Mouse (Mus musculus): ENCODE measurements around the gene Maml1. TPM values are rescaled to one million over a fixed set of nuclear protein-coding genes. Genes with fewer than 3 reads are reported as not detected.

Gene Maml1
- total RNA-seq, 2 experiments from 2014 or later, result 9.9 to 10.6 TPM

DNA sequence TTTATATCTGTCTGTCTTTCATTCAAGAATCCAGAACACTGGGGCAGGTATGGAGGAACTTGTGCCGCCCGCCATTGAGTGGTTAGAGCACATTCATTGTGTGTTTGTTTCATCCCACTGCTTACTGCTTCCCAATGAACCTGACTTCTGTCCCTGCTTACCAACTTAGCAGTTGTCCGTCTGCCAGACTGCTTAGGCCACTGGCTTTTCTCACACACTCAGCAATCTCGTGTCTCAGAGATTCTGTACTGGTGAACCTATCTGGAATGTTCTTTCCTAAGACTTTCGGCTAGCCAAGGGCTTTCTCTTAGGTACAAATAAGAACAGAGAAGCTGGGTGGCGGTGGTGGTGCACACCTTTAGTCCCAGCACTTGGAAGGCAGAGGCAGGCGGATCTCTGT lies 6.4 kb downstream of the Maml1 start:
- intact Hi-C loops (cut with DNase I), result no loop called here
- no peak for DNase-seq (ENCODE audit: low spot score in 2 of 2)

DNA sequence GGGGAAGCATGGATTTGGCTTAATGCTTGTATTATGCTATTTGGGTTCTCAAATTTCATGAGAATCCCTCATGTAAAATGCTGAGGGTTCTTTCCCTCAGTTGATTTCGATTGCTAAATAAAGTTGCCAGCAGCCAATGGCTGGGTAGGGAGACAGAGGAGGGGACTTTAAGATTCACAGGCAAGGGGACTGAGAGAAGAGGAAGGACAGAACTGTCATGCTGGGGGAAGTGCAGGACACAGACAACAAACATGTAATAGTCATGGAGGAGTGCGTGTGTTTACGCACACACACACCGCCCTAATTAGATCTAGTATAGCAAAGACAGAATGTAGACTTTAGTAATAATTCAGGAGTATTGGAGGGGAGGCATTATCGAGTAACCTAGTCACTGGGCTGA lies 6.8 kb downstream of the Maml1 start:
- no peak for DNase-seq (ENCODE audit: low spot score in 2 of 2)
- intact Hi-C loops (cut with DNase I), result no loop called here

DNA sequence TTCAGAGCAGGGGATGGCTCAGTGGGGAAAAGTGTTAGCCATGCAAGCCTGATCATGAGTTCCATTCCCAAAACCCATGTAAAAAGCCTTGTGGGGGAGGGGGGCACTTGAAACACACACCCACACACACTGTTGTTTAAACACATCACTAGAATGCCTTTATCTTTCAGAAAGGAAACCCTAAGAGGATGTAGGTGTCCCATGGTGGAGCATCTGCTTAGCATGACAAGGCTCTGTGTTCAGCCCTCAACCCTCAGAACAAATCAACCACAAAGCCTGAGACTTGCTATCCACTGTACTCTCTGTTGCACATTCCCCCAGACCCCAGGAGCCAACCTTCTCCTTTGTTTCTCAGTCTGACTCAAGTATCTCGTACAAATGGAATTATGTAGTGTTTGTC lies 12.1 kb downstream of the Maml1 start:
- DNase-seq (ENCODE audit: low spot score in 2 of 2), result no peak
- intact Hi-C loops (cut with DNase I), result no loop called here

DNA sequence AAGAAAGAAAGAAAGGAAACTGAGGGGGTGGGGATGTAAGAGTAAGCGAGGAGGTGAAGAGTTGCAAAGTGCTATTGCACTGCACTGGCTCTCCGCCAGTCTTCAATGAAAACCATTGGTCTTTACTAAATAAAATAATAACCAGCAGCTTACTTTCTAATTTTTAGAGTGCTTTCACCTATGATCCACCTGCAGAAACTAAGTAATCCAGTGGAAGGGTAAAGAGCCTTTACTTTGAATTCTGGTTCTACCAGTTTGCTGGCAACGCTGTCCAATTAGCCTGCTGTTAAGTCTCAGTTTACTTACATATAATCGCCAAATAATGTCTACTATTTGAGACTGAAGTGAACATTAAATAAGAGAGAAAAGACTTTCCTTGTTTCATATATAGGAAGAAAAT lies 13.1 kb downstream of the Maml1 start:
- no peak for DNase-seq (ENCODE audit: low spot score in 2 of 2)
- intact Hi-C loops (cut with DNase I), result no loop called here

DNA sequence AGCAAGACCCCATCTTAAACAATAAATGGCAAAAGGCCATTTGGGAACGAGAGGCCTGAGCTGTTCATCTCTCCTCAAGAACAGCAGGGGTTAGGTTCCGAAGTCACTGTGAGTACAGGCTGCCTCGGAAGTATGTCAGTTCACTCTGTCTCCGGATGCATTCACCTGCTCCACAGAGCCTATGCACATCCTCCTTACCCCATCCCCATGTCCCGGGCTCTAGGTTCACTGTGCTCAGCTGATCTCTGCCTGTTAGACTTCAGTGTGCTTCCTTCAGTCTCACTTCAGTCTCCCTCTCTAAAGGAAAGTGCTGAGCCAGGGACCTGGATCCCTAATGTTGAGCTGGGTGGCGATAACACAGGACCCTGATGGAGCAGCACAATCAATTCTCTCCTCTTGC lies 14.4 kb downstream of the Maml1 start:
- intact Hi-C loops (cut with DNase I), result no loop called here
- no peak for DNase-seq (ENCODE audit: low spot score in 2 of 2)

DNA sequence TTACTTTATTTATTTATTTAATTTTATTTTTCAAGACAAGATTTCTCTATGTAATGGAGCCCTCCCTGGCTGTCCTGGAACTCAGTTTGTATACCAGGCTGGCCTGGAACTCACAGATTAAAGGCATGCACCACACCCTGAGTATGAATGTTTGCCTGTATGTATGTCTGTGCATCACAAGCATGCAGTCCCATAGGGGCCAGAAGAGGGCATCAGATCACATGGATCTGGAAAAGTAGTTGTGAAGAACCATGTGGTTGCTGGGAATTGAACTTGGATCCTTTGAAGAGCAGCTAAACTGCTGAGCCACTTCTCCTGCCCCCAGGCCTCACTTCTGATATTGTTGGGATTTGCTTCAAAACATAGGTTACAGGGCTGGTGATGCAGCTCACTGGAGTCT lies 15.1 kb downstream of the Maml1 start:
- intact Hi-C loops (cut with DNase I), result no loop called here
- no peak for DNase-seq (ENCODE audit: low spot score in 2 of 2)

DNA sequence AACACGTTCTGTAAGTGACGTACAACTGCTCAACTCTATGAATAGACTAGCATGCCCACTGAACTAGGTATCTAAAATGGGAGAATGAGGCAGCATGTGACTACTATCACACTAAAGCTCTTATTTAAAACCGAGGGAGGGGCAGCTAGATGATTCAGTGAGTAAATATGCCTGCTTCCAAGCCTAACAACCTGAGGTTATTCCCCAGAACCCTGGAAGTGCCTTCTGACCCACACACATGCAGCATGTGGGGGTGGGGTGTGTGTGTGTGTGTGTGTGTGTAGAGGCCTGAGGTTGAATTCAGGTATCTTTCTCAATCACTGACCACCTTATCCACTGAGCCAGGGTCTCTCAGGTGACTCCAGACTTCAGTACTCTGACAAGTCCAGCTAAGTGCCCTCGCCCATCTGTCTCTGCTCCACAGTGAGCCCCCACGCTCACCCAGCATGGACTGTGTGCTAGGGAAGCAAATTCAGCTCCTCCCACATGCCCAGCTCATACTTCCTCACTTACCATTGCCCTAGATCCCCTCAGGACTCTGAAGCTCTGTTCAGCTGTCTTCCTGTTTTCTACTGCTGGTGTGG lies 16.5 kb downstream of the Maml1 start:
- intact Hi-C loops (cut with DNase I), result no loop called here
- no peak for DNase-seq (ENCODE audit: low spot score in 2 of 2)

DNA sequence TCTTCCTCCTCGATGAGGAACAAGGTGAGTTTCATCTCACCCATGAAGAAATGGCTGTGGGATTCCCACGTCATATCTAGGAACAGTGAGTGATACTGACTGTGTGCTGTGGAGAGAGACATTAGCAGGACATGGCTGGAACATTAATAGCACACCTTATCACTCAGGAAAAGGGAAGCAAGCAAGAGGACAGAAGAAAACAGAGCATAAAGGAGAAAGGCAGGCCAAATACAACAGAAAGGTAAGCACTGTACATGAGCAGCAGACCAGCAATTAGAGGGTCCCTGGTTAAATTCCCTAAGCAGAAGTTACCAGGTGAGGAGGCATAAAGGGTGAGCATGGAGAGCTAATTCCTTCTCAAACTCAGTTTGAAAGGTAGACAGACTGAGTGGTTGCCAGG lies 17.0 kb downstream of the Maml1 start:
- intact Hi-C loops (cut with DNase I), result no loop called here
- no peak for DNase-seq (ENCODE audit: low spot score in 2 of 2)

DNA sequence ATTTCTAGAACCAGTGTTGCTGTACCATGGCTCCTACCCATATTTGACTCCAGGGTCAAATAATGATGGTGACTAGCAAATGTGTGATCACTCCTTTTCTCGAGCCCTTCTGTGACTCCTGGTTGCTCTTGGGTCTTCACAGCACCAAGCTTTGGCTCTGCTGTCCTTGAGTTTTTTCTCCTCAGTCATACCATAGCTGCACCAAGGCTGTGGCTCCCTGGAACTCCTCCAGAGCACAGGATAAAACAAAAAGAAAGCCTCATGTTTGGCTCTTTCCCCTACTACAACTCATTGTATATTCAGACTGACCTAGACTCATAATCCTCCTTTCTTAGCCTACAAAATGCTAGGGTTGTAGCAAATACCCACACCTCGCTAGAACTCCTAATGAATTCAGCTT lies 19.3 kb downstream of the Maml1 start:
- intact Hi-C loops (cut with DNase I), result no loop called here
- no peak for DNase-seq (ENCODE audit: low spot score in 2 of 2)

DNA sequence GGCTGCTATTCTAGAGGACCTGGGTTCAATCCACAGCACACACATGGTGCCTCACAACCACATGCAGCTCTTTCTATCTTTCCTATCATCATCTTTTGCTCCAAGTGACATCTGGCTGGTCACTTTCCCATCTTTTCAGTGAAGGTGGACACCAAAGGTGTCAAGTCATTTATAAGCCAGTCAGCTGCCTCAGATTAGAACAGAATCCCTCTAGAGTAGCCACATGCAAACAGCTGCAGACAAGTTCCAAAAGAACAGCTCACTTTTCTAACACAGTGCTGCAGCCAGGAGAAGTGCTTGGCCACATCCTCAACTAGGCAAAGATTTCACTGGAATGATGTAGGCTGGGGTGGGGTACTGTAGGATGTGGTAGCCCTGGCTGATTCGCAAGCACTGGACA lies 22.2 kb downstream of the Maml1 start:
- no peak for DNase-seq (ENCODE audit: low spot score in 2 of 2)
- intact Hi-C loops (cut with DNase I), result no loop called here

DNA sequence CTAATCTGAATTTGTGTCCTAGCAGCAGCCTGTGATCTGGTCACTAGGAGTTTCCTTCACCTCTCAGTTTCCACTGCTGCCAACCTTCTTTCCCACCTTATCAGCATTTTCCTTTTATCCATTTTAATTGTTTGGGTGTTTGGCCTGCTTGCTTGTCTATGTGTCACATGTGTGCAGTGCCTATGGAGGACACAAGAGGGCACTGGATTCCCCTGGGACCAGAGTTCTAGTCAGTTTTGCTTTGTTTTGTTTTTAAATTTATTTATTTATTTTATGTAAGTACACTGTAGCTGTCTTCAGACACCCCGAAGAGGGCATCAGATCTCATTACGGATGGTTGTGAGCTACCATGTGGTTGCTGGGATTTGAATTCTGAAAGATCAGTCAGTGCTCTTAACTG lies 22.9 kb downstream of the Maml1 start:
- no peak for DNase-seq (ENCODE audit: low spot score in 2 of 2)
- intact Hi-C loops (cut with DNase I), result no loop called here

DNA sequence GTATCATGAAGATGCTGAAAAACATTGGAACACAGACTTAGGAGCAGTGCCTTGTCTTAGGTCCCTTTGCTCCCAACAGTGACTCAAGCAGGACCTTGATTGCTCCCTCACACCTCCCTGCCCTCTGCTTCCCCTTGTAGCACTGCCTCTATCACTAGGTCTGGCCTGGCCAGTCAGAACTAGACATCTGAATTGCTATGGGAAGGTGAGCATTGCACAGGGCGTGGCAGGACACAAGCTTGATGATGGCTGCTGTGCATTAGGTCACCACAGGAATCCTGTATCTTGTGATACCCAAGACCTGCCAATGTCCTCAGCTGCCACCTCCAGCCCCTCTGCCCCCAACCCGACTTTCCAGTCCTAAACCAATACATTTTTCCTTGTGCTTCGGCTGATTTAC lies 25.1 kb downstream of the Maml1 start:
- intact Hi-C loops (cut with DNase I), result no loop called here

DNA sequence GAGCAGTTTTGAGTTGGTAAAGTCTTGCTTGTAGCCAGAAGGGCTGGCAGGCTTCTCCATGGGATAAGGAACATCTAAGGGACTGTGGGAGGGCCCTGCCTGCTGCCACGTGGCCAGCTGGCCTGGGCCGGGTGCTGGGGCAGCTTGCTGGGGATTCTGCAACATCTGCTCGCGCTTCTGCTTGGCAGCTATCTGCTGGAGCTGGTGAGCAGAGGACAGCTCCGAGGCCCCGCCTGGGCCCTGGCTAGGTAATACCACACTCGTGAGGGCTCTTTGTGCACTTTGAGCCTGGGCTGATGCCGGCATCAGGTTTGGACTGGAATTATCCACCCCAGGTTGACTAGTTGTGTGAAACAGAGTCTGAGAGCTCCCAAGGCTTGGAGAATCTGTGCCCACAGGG lies 26.2 kb downstream of the Maml1 start:
- intact Hi-C loops (cut with DNase I), result no loop called here

More for the DNA sequence above, 25.1 kb downstream of the Maml1 start:
- DNase-seq (ENCODE audit: low spot score in 2 of 2), result no peak

DNA sequence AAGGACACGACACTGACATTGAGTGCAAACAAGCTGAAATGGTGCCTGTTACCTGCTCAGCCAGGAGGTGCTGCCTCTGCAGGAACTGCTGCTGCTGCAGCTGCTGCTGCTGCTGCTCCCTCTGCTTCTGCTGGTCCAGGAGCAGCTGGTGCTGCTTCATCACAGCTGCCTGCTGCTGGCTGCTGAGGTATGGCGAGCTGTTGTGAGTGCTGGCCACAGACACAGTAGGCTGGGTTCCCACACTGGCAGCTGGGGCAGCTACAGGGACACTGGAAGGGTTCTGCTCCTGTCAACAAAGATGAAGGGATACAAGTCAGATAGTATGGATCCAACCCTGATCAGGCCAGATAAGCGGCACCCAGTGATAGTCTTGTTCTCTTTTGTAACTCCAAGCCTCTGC lies 28.9 kb downstream of the Maml1 start:
- intact Hi-C loops (cut with DNase I), result loop anchor here (5.0 kb wide), 1 partner anchor 36 kb away; no protein-coding TSS in a partner anchor
- DNase-seq (ENCODE audit: low spot score in 2 of 2), result no peak

More for the DNA sequence above, 26.2 kb downstream of the Maml1 start:
- DNase-seq (ENCODE audit: low spot score in 2 of 2), result no peak

DNA sequence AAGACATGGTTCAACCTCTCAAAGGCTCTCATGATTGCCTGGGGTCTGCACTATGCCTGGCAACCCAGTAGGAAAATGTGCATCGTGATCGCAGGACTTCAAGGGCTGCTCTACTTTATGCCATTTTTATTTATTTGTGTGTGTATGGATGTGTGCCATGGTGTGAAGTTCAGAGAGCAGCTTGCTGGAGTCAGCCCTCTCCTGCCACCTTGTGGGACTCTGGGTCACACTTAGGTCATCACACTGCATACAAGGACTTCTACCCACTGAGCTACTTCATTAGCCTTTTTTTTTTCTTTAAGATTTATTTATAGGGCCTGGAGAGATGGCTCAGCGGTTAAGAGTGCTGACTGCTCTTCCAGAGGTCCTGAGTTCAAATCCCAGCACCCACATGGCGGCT lies 30.1 kb downstream of the Maml1 start:
- intact Hi-C loops (cut with DNase I), result loop anchor here (5.0 kb wide), 1 partner anchor 35 kb away; no protein-coding TSS in a partner anchor
- no peak for DNase-seq (ENCODE audit: low spot score in 2 of 2)

DNA sequence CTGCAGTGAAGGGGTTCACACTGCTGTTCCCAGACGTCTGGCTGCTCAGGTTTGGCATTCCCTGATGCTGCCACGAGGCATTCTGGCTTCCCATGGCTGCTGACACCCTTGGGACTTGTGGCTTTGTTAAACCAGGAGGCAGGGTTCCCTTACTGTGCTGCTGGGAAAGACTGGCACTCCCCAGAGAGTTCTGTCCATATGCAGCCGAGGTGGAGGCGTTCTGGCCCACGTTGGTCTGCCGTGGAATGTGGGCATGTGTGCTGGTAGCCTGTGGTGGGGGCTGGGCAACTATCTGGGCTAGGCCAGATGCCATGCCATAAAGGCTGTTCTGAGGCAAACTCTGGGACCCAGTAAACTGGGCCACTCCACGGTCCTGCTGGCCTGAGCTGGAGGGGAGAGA lies 33.8 kb downstream of the Maml1 start:
- DNase-seq (ENCODE audit: low spot score in 2 of 2), result peak; percentile 68 to 79
- intact Hi-C loops (cut with DNase I), result no loop called here

DNA sequence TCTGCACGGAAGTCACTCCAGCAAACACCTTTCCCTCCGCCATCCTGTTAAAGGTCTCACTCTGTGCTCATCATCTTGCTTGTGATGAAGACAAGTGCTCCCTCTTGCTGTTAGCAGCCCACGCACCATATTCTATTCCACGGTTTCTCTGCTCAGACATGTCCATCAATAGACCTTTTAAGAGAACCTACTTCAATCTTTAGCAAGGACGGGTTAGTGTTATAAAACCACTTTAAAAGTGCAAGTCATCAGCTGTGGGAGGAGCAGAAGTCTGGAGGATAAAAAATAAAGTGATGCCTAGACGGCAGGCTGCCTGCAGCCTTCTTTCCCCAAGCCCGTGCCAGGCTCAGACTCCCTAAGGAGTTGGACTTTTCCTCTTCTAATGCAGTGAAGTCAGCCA lies 35.5 kb downstream of the Maml1 start:
- intact Hi-C loops (cut with DNase I), result no loop called here
- no peak for DNase-seq (ENCODE audit: low spot score in 2 of 2)

DNA sequence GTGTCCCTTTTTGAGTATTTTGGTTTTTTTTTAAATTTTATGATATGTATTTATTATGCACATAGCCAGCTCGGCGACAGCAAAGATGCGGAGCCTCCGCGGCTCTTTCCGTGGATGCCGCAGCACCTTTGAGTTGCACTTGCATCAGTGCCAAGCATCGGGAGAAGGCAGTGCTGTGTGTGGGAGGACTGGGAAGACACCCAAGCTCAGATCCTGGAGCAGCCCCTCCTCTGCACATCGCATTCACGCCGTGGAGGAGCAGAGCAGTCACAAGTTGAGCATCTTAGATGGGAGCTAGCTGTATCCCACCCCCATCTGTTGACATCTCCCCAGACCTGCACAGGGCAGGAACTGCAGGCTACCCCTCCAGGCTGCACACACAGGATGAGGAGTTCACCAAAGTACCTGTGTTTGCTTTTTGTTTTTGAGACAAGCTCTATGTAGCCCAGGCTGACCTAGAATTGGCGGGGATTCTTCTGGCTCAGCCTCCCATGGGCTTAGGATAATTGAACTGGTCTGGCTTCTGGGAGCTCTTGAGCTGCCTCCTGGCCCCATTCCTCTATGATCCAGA lies 38.0 kb downstream of the Maml1 start:
- peak; percentile 86 for DNase-seq (ENCODE audit: low spot score in 2 of 2)
- intact Hi-C loops (cut with DNase I), result no loop called here

DNA sequence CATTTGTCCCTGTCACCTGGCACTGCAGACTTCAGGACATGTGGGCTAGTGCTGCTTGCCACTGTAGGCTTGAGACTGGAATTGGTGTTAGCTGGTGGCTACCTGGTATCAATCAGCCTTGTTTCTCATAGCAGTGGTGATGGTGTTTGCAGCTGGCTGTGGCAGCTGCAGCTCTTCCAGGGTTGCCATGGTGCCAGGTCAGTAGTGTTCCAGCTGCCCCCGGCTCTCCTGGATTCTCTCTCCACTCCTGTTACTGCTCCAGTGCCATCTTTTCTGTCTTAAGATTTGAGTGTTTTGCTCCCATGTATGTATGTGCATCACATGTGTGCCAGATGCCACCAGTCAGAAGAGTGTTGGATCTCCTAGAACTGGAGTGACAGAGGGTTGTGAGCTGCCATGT lies 38.7 kb downstream of the Maml1 start:
- intact Hi-C loops (cut with DNase I), result no loop called here
- DNase-seq (ENCODE audit: low spot score in 2 of 2), result no peak

DNA sequence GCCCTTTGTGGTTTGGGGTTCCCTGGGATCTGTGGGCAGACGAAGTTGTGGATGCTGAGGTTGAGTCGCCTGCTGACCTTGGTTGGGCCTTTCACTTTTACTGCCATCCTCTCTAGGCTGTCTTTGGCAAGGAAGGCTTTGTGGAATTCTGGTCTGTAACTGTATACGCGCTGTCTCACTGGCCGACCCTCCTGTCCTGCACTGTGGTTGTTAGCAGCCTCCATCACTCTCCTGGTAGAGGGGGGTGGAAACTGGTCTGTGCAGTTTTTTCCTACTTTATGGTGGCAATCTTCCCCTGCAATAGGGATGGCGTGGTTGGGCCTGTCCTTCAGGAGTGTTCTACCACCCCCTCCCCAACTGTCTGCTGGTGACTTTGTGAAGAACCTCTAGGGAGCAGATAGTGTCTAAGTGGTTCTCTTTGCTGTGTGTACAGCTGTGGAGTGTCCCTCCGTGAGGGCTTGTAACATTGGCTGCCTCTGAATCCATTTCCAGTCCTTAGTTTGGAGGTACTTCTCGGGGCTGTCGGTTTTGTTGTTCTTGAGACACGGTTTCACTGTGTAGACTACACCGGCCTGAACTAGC lies 39.3 kb downstream of the Maml1 start:
- intact Hi-C loops (cut with DNase I), result no loop called here
- DNase-seq (ENCODE audit: low spot score in 2 of 2), result no peak

DNA sequence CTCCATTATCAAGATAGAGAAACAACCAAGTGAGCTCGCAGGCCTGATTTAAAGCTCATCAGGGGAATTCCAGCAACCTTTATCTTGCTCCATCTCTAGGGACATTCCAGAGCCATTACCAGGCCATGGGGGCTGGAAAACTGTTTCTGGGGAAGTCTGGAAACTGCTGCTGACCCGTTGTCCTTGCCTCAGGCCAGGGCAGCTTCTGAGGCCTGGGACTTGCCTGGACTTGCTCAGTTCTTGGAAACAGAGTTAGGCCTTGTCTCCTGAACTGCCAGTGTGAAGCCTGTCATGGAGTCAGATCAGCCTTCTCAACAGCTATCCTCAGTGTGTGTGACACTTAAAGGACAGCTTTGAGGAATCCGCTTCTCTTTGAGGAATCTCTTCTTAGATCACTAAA lies 39.9 kb downstream of the Maml1 start:
- DNase-seq (ENCODE audit: low spot score in 2 of 2), result no peak
- intact Hi-C loops (cut with DNase I), result no loop called here

All from left cerebral cortex, postnatal 36 days (tissue).